Mouse (Mus musculus) kidney, adult 2 months (tissue): ENCODE measurements around the gene Ydjc. TPM values are rescaled to one million over a fixed set of nuclear protein-coding genes. Genes with fewer than 3 reads are reported as not detected.
"Not testable (repeated sequence)": the region's sequence is repeated elsewhere in the genome, so short reads cannot be mapped to it uniquely, and the experiment has no call there.

ENCODE experiments used
- DNase-seq: peaks from one replicate; pipeline ENCODE4 v3.0.0; 2021
- H3K27ac ChIP-seq: fragments of 200-500 bp; 2 replicates; pipeline ENCODE4 v1.5.1; 2012; ENCODE audit warnings: low read depth, low read length, control low read depth, inconsistent platforms; ENCODE audit not compliant: insufficient read depth
- H3K27me3 ChIP-seq: fragments of 200-500 bp; replicated peaks from 2 replicates; pipeline ENCODE4 v1.6.1; 2012; ENCODE audit warnings: mild to moderate bottlenecking, moderate library complexity, low read length, inconsistent platforms; ENCODE audit not compliant: control insufficient read depth, insufficient read depth
- H3K36me3 ChIP-seq: fragments of 200-500 bp; 2 replicates; pipeline ENCODE4 v1.6.1; 2012; ENCODE audit warnings: mild to moderate bottlenecking, moderate library complexity, low read length, inconsistent platforms; ENCODE audit not compliant: control insufficient read depth, insufficient read depth
- H3K4me1 ChIP-seq: fragments of 200-500 bp; 2 replicates; pipeline ENCODE4 v1.6.1; 2011; ENCODE audit warnings: low read length; ENCODE audit not compliant: control insufficient read depth, insufficient read depth
- H3K4me3 ChIP-seq: fragments of 200-500 bp; 2 replicates; pipeline ENCODE4 v1.5.1; 2011; ENCODE audit warnings: mild to moderate bottlenecking, low read depth, low read length, control low read depth; ENCODE audit not compliant: insufficient read depth
- CTCF ChIP-seq: fragments of 200-500 bp; conservative IDR thresholded peaks from 2 replicates; pipeline ENCODE4 v1.5.1; 2011; ENCODE audit warnings: low read depth, mild to moderate bottlenecking, control low read depth, low read length, moderate library complexity, mixed read lengths; ENCODE audit not compliant: insufficient read depth, insufficient read length
- POLR2A ChIP-seq: fragments of 200-500 bp; IDR thresholded peaks from one replicate; pipeline ENCODE4 v1.6.1; 2011; ENCODE audit warnings: low read depth, low read length, control low read depth
- WGBS: fragments of 180-500 bp; shearing (Covaris S2); methylation state at CpG from one replicate; pipeline ENCODE4 v1.1.7; 2018; 5-methylcytosine and 5-hydroxymethylcytosine counted together
- polyA plus RNA-seq: library from polyadenylated mRNA; depleted of rRNA; stranded (reverse); fragments of >200 nt; gene quantifications from 2 replicates; pipeline ENCODE4 v1.2.3, GENCODE M21; 2012

Ydjc gene
- polyA plus RNA-seq, 1 experiment, result 7.5 TPM

GRCm38 (mm10) chr16:17154346-17154745 lies 9.9 kb downstream of the Ydjc start:
- Histone ChIP-seq H3K4me1 (peaks cover 11% of the 10 kb centered on the region; the same call in 1 of the 2 replicates), H3K27me3 (no peaks in the 10 kb centered on the region), H3K27ac (no peak overlapping the region), H3K36me3 (no peaks in the 10 kb centered on the region; the same call in 1 of the 2 replicates), H3K4me3 (no peak overlapping the region)
- WGBS, result 78% methylated on average over 2 of the region's 2 CpGs
- peak; percentile 17 for DNase-seq
- no peak for TF ChIP-seq POLR2A
- no peak for TF ChIP-seq CTCF

- H3K27ac ChIP-seq, H3K27me3 ChIP-seq, DNase-seq, H3K4me3 ChIP-seq, H3K4me1 ChIP-seq, H3K36me3 ChIP-seq: not testable (repeated sequence)
- 76% methylated on average over 1 of the region's 1 CpGs for WGBS
These were observed 21.1 kb downstream of the Ydjc start for GRCm38 (mm10) chr16:17165478-17165877.

- no peaks in the 10 kb centered on the region for H3K27me3 ChIP-seq
- H3K36me3 ChIP-seq, result no peaks in the 10 kb centered on the region
- TF ChIP-seq CTCF (no peak), POLR2A (no peak)
- DNase-seq, result peak; percentile 46
- peaks cover 6% of the 10 kb centered on the region; the same call in 1 of the 2 replicates for H3K4me1 ChIP-seq
- no peak overlapping the region for H3K27ac ChIP-seq
- H3K4me3 ChIP-seq, result no peak overlapping the region
These were observed 22.8 kb downstream of the Ydjc start for GRCm38 (mm10) chr16:17167179-17167578.

- 73% methylated on average over 5 of the region's 5 CpGs for WGBS
- peaks cover 3% of the 10 kb centered on the region for H3K36me3 ChIP-seq
- TF ChIP-seq POLR2A, result no peak
- TF ChIP-seq CTCF, result no peak
These were observed 23.6 kb downstream of the Ydjc start for GRCm38 (mm10) chr16:17168049-17168448.

GRCm38 (mm10) chr16:17175765-17176164 lies 31.3 kb downstream of the Ydjc start:
- Histone ChIP-seq H3K36me3 (peaks cover 4% of the 10 kb centered on the region), H3K27ac (no peak overlapping the region), H3K4me3 (no peak overlapping the region), H3K27me3 (no peaks in the 10 kb centered on the region), H3K4me1 (0 out of 2 replicates have a peak, but pooled peaks cover under 1% of the 10 kb centered on the region)
- WGBS, result 70% methylated on average over 2 of the region's 2 CpGs
- peak; percentile 17 for DNase-seq
- TF ChIP-seq CTCF, result no peak
- no peak for TF ChIP-seq POLR2A

More at GRCm38 (mm10) chr16:17168049-17168448, 23.6 kb downstream of the Ydjc start:
- Histone ChIP-seq H3K27ac (no peak overlapping the region), H3K4me3 (no peak overlapping the region), H3K4me1 (peaks cover 6% of the 10 kb centered on the region; the same call in 1 of the 2 replicates), H3K27me3 (no peaks in the 10 kb centered on the region)
- DNase-seq, result no peak

GRCm38 (mm10) chr16:17177623-17178170 lies 33.3 kb downstream of the Ydjc start:
- WGBS, result 94% methylated on average over 1 of the region's 1 CpGs
- Histone ChIP-seq H3K4me1 (peaks cover 4% of the 10 kb centered on the region; the same call in 1 of the 2 replicates), H3K27me3 (no peaks in the 10 kb centered on the region), H3K4me3 (no peak overlapping the region), H3K27ac (no peak overlapping the region), H3K36me3 (peaks cover 2% of the 10 kb centered on the region)
- TF ChIP-seq POLR2A (no peak), CTCF (no peak)
- no peak for DNase-seq

GRCm38 (mm10) chr16:17179706-17180105 lies 35.3 kb downstream of the Ydjc start:
- WGBS, result 96% methylated on average over 3 of the region's 3 CpGs

More at GRCm38 (mm10) chr16:17179706-17180105, 35.3 kb downstream of the Ydjc start:
- TF ChIP-seq CTCF, result no peak
- Histone ChIP-seq H3K27me3 (no peaks in the 10 kb centered on the region), H3K36me3 (no peaks in the 10 kb centered on the region; the same call in 1 of the 2 replicates), H3K4me3 (no peak overlapping the region), H3K4me1 (peaks cover 4% of the 10 kb centered on the region; the same call in 1 of the 2 replicates), H3K27ac (no peak overlapping the region)
- no peak for DNase-seq
